Mouse (Mus musculus) adrenal gland, postnatal 10 days (tissue): Measurements from ENCODE around the gene Nol6. TPM values are rescaled to one million over a fixed set of nuclear protein-coding genes. Genes with fewer than 3 reads are reported as not detected.
"Not testable (repeated sequence)": the region's sequence is repeated elsewhere in the genome, so short reads cannot be mapped to it uniquely, and the experiment has no call there.

Experiments used
- DNase-seq: peaks from one replicate; pipeline ENCODE4 v3.0.0; 2021; ENCODE audit warnings: mixed read lengths
- total RNA-seq, 2 experiments: library from RNA; stranded (reverse); gene quantifications; 2 replicates each; pipeline ENCODE4 v1.2.3; 2021

Nol6 gene
- total RNA-seq, 2 experiments from 2014 or later: 35.7 to 41.3 TPM

DNA sequence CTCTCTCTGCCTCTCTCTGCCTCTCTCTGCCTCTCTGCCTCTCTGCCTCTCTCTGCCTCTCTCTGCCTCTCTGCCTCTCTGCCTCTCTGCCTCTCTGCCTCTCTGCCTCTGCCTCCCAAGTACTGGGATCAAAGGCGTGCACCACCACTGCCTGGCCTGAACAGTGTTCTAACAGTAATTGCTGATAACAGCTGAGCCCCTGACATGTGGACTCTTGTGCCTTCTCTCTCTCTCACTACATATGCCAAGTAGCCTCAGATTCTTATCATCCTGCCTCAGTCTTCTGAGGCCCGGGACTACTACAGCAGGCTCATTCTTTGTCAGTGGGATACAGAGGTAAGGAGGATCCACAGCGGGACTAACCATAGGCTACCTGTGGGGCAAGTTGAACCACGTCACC is 41.5 kb downstream of the Nol6 start:
- DNase-seq: not testable (repeated sequence)

DNA sequence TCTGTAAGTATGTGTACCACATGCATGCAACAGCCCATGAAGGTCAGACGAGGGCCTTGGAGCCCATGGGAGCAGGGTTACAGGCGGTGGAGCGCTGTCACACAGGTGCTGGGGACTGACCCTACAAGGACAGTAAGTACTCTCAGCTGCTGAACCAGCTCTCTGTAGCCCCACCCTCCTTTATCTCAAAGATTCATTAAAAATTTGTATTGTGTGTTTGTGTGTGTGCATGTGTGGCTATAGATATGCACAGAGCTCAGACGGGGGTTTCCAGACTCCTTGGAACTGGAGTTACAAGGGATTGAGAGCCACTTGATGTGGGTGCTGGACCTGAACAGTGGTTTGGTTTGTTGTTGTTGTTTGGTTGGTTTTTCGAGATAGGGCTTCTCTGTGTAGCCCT is 42.5 kb downstream of the Nol6 start:
- DNase-seq: no peak

DNA sequence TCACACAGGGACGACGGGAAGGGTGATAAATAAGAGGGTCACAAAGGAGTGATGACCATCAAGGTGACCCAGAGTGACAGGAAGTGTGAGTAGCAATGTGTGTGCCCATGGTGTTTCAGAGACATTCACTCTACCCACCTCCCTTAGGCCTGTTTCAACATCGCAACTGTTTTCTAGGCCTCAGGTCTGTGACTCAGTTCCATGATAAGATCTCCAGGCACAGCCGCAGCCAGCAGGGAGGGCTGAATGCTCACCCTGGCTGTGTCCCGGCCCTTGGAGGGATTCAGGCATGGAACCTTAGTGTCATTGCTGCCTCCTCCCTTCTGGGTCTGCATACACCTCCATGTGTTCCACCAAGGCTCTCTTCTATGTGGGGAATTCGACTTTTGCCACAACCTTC is 45.5 kb downstream of the Nol6 start:
- no peak for DNase-seq

DNA sequence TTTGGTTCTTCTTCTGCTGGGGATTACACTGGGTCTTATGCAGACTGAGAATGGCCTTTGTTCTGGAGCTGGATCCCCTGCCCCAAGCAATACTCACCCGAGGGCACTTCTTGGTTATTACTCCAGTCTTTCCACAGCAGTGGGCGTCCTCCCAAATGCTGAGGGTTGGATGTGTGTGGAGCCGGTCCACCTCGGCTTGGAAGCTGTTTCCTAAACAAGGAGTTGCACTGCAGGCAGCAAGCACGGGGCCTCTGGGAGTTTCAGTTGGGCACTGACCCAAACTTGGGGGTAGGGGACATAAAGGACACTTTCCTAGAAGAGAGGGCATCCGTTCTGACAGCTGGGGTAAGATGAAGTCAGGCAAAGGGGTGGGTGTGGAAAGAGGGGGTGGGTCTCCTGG is 49.8 kb downstream of the Nol6 start:
- peak; percentile 53 for DNase-seq

DNA sequence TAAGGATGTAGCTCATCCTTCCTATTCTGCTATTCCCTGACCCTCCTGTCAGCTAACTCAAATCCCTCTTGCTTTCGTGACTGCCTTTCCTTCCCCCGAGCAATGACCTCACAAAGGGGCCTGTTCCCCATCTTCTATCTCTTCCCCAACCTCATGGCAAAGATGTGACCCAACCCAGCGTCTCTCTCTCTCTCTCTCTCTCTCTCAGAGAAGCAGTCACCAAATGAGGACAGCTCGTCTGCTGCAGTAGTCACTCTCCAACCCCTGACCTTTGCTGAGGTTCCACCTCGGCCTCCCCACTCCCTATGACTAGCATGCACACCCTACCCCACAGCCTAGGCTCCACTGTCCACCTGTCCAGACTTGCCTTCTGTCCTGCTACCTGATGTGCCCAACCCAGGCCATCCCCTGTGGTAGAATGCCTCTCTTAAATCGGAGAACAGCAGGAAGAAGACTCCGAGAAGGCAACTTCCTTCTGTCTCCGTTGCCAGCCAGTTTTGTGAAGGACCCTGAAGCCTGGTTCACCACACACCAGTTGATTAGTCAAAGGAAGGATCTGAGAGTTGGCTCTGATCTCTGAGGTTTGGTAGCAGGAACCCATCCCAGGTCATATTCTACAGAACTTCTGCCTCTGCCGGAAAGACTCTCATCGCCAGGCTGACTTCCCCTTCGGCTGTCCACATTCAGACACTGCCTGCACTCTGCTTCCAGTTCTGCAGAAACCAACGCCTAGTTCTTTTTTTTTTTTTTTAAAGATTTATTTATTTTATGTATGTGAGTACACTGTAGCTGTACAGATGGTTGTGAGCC is 51.0 kb downstream of the Nol6 start:
- DNase-seq: no peak

DNA sequence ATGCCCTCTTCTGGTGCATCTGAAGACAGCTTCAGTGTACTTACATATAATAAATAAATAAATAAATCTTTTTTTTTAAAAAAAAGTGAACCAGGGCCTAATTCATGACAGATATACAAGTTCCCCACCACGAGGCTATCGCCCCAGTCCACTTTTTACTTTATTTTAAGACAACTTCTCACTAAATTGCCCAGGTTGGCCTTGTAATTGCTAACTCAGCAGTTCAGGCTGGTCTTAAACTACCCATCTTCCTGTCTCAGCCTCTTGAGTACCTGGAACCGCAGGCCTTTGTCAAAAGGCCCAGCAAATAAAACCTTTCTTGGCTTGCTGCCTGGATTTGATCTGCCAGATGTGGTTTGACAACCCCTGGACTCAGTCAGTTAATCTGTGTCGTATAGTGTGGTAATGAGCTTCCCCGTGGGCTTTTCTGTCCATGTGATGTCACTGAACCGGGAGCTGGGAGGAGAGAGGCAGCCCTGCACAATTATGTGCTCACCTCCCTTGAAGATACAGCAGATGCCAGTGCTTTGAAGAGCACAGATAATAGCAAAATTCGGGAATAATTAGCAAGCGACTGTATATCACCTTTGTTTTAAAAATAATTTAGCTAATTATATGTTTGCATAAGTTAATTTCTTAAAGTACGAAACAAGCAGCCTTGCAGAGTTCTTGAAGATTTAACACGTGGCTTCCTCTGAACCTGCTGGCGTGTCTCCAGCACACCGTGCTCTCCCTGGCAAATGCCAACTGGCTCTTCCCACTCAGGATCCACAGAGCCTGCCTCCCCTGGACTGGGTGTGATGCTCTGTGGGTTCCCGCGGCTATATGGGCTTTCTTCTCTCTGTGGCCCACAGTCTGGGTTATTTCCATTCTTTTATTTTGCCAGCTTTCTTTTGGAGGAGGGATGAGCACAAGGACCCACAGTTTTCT is 52.5 kb downstream of the Nol6 start:
- no peak for DNase-seq

DNA sequence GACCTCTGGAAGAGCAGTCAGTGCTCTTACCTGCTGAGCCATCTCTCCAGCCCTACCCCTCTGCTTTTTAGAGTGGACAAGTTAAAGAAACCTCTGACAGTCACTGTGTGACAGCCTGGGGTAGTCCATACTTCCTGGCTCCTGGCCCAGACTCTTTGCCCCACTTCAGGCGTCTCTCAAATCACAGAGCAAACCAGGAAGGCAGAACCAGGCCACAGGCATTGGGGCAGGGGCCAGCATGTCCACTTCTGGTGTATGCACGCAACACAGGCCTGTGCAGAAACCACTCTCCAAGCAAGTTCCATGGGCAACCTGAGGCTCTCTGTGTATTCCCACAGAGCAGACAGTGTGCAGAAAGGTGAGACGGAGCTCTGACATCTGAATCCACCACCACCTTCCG is 59.1 kb downstream of the Nol6 start:
- DNase-seq: no peak

Other genes starting within 250 kb of the Nol6 start
- gene Spink4, start 204.4 kb downstream of the Nol6 start, total RNA-seq: 1 to 10 TPM; 4.6 to 4.8 TPM
- 100 to 1,000 TPM; 257 to 267 TPM for gene Bag1, start 176.2 kb downstream of the Nol6 start, total RNA-seq
- 10 to 100 TPM; 62.5 to 69.9 TPM for gene Chmp5, start 176.0 kb downstream of the Nol6 start, total RNA-seq
- gene Nfx1, start 153.5 kb downstream of the Nol6 start, total RNA-seq: 10 to 100 TPM; 54.9 to 66.9 TPM
- 10 to 100 TPM; 71.9 to 79.4 TPM for gene Aqp7, start 76.3 kb downstream of the Nol6 start, total RNA-seq
- gene Aqp3, start 26.3 kb downstream of the Nol6 start, total RNA-seq: under 1 TPM; 0.63 to 0.76 TPM
- gene Ube2r2, start 11.3 kb upstream of the Nol6 start, total RNA-seq: 100 to 1,000 TPM; 105 to 107 TPM
- 10 to 100 TPM; 39.0 to 46.7 TPM for gene Ubap2, start 150.7 kb upstream of the Nol6 start, total RNA-seq
- gene Dcaf12, start 190.4 kb upstream of the Nol6 start, total RNA-seq: 10 to 100 TPM; 47.2 to 51.8 TPM
- gene Ubap1, start 224.5 kb upstream of the Nol6 start, total RNA-seq: 10 to 100 TPM; 40.7 to 50.5 TPM